Mouse (Mus musculus): ENCODE data around the gene Sun3.

The Sun3 gene

DNA sequence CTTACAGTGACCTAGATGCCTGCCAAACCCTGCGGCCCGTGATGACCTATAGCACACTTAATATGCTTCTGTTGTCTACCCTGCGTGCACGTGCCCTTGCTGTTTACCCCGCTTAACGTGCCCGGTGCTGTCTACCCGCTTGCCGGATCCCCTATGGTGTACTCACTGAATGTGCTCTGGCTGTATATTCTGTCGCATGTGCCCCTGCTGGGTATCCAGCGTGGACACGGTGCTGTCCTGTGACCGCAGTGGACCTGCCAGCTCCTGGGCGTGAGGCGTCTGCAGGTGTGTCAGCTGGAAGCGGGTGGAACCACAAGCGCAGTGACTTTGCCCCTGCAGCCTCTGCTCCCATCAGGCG, at the start of gene Sun3:
Gene Sun3 (minus strand): TSS at position 289 of the 358 bp plus-strand sequence.
- DNase-seq (ENCODE audit: low read depth, low spot score): no peak

DNA sequence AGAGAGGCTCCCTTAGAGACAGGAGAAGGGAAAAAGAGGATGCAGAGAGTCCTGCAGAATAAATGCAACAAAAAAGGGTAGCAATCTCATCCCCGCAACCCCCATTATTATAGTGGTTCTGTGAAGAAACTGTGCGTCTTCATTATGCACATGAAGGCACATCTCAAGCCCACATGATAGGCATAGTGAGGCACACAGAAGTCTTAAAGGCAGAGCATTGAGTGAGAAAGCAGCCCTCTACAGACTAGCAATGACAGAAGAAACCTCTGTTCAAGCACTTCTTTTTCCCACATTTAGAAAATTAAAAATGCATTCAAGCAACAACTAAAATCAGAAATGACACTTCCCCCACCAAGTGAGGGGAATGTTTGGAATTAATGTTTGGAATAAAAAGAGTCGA, 27.7 kb upstream of the Sun3 start:
- DNase-seq (ENCODE audit: low read depth, low spot score): no peak

DNA sequence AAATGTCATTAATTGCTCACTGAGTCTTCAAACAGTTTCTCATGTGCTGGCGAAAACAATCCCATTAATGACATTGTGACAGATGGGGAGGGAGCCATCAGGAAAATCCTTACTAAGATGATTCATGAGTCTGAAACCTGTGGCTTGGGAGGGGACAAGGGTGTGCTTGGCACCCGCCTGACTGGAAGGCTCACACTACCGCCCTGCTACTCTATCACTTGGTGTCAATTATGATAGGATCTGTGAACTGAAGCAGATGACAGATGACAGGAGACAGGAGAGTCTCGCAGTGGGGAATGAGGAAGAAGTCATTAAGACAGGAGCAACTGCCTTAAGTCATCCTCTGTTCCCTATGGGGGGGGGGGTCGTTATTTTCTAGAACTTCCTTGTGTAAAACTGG, 11.7 kb upstream of the Sun3 start:
- DNase-seq (ENCODE audit: low read depth, low spot score): no peak

DNA sequence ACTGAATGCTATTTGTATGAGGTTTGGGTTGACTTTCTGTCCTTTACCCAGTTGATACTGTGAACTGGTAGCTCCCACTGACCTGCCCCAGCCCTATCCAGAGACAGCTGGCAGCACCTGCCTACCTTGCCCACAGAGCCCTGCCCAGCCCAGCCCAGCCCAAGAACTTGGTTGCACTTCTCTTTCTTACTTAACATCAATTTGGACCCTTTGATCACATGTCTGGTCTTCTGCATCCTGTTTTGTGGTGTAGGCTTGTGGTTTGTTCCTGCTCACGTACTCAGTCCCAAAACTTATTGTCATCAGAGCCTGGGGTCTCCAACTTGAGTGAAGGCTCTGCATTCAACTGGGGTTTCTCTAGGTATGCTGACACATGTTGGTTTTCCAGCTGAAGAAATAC, 11.2 kb upstream of the Sun3 start:
- no peak for DNase-seq (ENCODE audit: low read depth, low spot score)

DNA sequence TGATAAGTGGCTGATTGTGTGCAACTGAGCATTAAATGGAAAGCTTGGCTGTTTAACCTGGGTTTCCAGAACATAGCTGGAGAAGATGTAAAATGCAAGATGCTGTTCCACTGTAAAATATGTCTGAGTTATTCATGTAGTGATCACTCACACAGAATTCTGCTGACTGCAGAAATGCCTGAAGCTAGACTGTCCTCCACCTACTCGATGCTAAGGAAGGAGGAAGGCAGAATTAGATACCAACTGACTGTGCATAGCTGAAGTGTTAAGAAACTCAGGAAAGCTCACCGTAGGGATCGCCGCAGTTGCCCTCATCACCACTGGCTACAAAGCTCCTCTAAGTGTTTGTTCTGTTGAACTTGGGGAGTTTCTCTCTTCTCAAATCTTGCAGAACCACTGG, 8.9 kb upstream of the Sun3 start:
- DNase-seq (ENCODE audit: low read depth, low spot score): no peak

DNA sequence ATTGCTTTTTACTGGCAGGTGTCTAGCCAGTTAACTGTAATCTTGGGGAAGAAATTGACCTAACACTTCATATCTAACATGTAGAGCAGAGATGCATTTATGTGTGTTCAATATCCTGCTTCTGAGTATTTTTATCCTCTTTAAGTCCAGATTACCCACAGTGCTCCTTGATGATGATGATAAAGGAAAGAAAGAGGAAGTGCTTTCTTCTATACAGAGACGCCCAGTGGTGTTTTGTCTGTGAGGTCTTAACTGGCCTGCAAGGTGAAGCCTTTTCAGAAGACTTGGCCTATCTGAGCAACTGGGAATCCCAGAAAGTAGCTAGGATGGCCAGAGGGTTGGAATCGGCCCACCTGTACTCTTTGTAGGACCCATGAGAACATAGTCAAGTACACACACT, 8.1 kb upstream of the Sun3 start:
- no peak for DNase-seq (ENCODE audit: low read depth, low spot score)

DNA sequence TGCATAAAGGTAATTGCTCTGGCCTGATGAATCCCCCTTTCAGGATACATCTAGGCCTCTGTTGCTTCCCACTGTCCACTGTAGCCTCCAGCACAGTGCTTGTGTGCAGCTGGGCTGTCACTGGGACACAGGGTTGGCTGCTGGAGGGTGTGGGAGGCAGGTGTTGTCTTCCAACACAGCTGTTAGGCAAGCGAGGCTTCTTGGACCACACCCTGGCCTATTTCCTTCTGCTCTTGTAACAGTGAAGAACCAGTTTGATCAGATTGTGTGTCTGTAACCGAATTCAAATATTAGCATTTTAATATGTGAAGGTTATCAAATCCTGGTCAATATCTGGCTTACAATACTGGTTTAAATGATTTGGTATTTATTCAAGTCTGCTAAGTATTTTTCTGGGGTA, 3.1 kb upstream of the Sun3 start:
- DNase-seq (ENCODE audit: low read depth, low spot score): peak; percentile 15

DNA sequence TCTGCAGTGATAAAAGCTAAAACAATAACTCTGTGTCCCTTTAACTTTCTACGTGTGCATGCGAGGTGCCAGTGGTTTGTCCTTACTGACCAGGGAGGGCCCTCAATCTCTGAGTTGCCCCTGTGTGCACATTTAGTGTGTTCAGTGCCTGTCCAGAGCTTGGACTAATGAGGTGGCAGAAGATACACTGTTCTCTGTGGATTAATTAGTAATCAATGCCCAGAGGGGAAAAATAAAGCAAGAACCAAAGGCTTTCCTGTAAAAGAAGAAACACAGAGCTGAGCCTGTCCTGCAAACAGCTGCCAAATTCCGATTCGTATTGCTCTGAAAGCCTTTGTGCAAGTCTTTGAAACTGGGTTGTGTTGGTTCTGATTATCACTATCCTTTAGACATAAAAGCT, 1.4 kb upstream of the Sun3 start:
- no peak for DNase-seq (ENCODE audit: low read depth, low spot score)

DNA sequence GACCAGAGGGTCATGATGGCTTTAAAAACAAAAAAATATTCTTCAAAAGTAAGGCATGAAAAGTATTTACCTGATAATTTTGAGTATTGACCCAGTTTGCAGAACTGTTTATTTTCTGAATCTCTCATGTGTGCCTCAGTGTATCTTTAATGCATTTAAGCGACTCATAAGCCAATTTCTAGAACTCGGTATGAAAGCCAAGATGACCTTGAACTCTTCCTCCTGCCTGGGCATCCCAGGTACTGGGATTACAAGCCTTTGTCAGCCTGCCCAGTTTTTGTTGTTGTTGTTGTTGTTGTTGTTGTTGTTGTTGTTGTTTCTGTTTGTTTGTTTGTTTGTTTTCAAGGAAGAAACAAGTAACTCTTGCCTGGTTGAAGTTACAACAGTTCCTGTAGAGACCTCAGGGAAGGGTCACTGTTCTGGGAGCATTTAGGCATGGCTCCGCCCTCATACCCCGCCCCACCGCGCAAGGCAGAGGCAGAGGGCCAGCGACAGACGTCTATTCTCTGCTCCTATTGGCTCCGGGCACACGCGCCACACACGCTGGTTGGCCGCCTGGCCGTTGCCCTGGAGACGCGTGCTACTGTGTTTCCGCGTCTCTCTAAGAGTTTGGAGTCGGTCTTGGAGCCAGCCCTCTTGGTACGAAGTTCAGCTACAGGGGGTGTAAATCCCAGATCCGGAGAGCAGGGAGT, 634 bp downstream of the Sun3 start, which contains the start of gene Gm11992:
Gene Gm11992 (plus strand): TSS at position 584 of the 692 bp plus-strand sequence.
- DNase-seq (ENCODE audit: low read depth, low spot score): peak; percentile 97

DNA sequence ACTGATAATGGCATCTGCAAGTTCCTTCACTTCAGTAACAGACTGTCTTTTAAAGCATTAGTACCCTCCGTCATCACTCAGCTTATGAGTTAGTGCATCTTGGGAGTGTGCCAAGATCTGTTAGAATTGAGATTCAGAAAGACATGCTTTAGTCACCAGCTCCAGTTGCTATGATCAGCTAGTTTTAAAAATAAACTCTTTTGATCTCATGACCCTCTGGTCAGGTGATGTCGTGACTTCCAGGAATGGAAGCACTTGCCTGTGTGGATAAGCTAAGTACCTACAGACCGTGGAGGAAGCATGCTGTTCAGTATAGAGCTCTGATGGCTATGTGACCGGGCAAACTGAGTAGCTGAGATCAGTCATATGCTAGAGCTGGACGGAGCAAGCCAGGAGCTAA, 1.7 kb downstream of the Sun3 start:
- no peak for DNase-seq (ENCODE audit: low read depth, low spot score)

DNA sequence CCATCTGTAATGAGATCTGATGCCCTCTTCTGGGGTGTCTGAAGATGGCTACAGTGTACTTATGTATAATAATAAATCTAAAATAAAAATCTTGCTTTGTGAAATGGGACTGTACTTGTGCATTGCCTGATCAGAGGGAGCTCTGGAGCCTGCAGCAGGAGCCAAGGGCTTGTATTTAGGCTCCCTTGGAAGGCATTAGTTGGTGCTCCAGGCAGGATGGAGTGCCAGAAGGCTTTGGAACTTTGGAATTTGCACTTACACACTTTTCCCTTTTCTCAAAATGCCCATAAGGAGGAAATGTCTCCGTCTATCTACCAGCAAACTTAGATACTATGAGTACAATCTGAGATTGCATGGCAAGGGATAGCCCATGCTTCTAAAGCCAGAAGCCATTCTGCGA, 2.2 kb downstream of the Sun3 start:
- DNase-seq (ENCODE audit: low read depth, low spot score): no peak

DNA sequence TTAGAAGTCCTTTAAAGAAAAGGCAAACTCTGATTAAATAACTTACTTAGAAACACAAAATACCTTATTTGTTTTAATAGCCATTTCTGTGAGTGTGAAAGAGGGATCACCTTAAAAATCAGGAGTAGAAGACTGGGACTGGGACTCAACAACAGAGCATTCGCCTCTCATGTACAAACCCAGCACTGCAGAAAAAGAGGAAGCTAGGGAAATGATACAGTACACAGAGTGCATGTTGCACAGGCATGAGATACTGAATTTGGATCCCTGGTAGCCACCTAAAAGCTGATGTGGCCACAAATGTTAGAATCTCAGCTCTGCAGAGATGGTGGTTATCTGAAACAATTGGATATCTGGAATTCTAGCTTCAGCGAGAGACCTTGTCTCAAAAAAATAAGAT, 17.3 kb downstream of the Sun3 start:
- DNase-seq (ENCODE audit: low read depth, low spot score): no peak

DNA sequence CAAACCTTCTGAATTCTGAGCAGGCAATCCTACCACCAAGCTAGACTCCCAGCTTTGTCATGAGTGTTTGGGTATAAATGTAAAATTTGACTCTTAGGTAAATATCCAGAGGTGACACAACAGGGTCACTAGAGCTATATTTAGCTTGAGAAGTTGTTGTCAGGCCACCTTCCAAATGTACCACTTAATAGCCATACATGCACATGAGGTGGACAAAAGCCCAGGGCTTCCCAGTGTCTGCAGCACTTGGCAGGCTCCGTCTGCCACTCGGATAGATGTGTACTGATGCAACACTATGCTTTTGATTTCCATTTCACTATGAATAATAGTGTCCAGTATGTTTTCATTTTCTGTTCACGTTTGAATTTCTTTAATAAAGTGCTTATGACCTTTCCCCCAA, 23.6 kb downstream of the Sun3 start:
- DNase-seq (ENCODE audit: low read depth, low spot score): no peak

DNA sequence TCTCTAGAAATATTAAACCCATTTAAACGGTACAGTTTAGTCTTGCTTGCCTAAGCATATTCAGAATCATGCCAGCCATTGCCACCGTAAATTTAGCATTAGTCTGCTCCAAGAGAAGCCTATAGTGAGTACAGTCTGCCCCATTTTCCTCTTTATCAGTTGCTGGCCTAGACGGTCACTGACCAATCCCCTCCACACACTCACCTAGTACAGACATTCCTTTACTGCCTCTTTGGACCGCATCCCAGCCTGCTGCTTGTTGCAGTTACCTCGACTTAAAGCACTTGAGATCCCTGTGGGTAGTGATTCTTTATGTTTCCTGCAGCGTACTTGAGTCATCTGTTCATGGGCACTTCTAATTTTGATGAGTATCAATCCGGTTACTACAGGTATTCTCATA, 24.0 kb downstream of the Sun3 start:
- no peak for DNase-seq (ENCODE audit: low read depth, low spot score)

DNA sequence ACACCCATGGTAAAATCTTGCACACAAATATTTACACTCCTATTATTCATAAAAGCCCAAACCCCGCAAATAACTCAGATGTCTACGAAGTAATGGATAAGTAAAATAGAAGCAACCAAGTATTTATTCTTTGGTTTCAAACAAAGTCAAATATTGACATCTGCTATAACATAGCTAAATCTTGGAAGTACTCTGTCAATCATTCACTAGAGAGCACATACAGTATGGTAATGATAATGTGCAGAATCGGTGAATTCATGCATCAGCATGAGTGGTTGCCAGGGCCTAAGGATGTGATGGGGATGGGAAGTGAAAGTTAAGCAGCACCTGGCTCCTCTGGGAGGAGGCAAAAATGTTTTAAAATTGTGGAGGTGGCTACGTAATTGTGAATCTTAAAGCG, 28.6 kb downstream of the Sun3 start:
- DNase-seq (ENCODE audit: low read depth, low spot score): no peak

DNA sequence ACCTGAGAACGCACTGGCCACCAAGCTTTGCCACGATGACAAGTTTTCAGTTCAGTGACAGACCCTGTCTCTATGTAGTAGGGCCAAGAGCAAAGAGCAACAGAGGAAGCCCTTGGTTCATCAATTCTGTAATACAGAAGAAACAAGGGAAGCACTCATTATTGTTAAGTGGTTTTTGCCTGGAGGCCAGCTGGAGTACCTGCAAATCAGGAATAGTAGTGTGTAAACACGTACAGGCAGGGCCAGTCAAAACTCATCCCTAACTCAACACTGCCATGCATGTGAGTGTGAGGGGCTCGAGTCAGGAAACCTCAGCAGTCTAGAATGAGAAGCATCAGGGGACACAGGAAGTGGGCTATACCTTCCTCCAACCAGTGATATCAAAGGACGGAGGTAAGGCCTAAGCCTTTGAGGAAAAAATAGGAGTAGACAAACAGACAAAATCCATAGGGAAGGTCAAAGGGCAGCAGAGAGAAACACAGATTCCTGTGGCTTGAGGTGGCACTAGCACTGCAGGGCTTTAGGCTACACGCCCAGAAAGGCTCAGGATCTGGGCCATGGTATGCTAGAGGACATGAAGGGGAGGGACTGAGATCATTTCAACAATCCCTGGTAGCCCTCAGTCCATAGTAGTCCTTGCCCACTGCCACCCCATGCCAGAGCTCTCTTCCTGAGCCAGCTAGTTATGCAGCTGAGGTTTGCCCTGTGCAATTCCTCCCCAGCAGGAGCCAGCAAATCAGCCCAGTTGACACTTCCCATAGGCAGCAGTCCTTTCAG, 30.1 kb downstream of the Sun3 start:
- DNase-seq (ENCODE audit: low read depth, low spot score): no peak

DNA sequence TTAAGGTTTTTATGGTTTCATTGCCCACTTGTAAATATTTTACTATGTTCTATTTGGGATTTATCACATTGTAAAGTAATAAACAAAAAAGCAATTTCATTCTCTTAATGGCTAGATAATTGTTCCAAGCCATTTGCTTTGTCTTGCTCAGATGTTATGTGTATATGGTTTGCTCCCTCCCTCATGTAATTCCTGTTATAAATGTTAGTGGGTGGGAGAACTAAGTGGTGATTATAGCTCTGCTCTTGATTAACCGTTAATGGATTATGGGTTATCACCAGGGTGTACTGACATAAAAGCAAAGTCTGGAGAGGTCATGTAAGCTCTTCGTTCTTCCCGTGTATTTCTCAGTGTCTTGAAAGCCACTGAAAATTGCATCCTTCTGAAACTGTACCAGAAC, 34.1 kb downstream of the Sun3 start:
- DNase-seq (ENCODE audit: low read depth, low spot score): no peak

DNA sequence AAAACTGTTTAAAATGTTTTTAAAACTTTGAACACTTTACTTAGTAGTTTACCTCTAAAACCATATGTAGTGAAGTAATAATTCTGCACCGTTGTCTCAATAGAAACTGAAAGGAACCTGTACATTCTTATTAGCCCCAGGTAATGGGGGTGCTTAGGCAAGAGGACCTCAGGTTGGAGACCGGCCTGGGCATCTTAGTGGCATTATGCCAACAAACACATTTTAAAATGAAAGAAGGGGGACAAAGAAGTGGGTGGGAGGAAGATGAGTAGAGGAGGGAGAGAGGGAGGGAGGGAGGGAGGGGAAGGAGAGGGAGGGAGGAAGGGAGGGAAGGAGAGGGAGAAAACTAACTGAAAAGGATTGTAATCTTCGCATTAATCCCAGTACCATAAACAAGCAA, 37.4 kb downstream of the Sun3 start:
- no peak for DNase-seq (ENCODE audit: low read depth, low spot score)

DNA sequence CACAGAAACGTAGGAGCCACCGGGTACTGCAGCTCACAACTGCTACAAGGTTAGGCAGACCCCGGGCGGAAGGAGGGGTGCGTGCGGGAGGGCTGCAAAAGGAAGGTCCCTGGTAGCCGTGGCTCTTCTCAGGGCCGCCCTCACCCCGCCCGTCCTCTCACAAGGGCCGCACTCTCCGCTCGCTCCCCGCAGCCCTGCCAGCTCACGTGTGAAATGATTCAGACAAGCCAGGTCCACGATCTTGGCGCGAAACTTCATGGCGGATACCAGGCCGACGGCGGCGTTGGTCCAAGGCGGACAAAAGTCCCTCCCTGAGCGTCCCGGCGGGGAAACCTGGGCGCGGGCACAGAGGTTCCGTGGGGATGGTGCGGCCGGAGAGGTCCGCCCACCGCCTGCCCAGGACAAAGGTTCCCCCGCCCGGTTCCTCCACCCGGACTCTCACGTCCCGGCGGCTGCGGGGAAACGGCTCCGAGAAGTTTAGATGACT, 37.9 kb downstream of the Sun3 start, which contains the start of gene Hus1:
Gene Hus1 (minus strand): TSS at position 339 of the 487 bp plus-strand sequence.
- peak; percentile 94 for DNase-seq (ENCODE audit: low read depth, low spot score)

DNA sequence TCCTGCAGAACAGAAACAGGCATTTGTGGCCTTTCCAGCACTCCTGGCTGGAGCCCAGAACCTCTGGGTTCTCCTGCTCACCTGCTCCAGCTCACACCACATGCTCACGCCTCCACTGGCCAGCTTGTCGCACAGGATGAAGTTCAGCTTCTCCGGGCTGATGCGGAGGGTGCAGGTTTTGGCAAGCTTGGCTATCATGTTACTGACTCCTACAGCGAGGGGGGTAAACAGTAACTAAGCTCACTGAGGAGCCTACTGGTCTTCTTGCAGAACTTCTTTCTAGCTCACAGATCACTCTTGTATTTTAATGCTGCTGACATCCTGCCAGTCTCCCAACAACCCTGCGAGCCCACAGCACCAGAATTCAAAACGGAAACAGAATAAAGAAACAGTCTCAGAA, 38.4 kb downstream of the Sun3 start:
- peak; percentile 54 for DNase-seq (ENCODE audit: low read depth, low spot score)

DNA sequence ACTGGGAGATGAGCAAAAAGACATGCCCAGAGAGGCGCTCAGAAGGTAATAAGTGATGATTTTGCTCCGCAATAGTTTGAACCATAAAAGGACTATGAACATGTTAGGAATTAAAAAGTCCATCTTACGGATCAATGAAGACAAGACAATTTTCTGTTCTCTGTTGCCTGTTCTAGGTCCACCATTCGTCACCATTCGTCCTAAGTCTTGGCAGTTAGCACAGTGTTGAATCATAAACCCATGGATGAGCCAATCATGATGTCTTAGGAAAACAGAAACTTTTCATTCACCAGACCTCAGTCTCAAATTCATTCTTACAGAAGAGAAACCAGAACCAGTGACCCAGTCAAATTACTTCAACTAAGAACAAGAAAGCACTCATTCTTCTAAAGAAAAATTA, 40.0 kb downstream of the Sun3 start:
- DNase-seq (ENCODE audit: low read depth, low spot score): no peak

DNA sequence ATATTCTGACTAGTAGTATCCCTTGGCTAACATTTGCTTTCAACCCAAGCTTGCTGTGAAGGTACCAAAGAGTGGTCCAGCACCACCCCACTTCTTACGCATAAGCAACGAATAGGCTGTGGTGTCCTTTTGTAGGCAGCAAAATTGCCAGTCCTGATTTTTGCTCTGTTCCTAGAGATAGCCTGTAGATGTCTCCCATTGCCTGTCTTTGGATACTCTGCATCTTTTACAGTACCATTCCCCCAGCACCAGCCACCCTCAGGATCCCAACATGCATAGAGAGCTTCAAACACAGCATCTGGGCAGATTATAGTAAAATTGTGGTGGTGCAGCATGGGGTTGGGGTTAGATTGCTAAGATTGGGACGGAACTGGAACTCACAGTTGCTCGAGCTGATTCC, 60.7 kb downstream of the Sun3 start:
- DNase-seq (ENCODE audit: low read depth, low spot score): no peak

DNA sequence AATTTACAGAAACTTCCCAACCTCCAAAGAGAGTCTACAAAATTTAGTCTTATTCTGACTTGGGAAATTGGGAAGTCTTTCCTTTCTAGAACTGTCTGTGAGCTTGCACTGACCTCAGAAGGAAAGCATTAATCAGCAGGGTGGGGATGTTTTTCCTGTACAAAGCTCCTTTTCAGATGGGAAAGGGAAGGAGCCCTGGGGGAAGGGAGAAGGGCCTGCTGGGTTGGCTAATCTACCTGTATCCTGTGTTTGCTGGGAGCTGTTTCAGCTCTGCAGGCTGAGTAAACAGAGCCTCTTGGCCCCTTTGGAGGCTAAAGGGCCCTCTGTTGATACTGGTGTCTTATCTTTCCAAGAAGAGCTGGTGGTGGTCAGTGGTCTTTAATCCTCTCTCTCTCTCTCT, 62.7 kb downstream of the Sun3 start:
- DNase-seq (ENCODE audit: low read depth, low spot score): peak; percentile 38

Measured in ZHBTc4 (cell line).